Mouse (Mus musculus): ENCODE data around the gene Fosl1.

- TF ChIP-seq CTCF (IDR thresholded peaks at IDR 0.05; ENCODE audit: insufficient read depth, low read depth, low read length), result no peak
- TF ChIP-seq POLR2A (IDR thresholded peaks at IDR 0.05; ENCODE audit: insufficient read depth, low read depth, low read length), result no peak
Observed at GRCm38 (mm10) chr19:5411961-5412360, 35.4 kb upstream of the Fosl1 start.

Data from olfactory bulb, adult 2 months (tissue).